Mouse (Mus musculus) ZHBTc4 (cell line): ENCODE data around the gene Gm45623.

Experiments used
- DNase-seq: peaks from one replicate; pipeline ENCODE4 v3.0.0-alpha.2; 2011; ENCODE audit warnings: low read depth, low spot score

Gm45623 gene

DNA sequence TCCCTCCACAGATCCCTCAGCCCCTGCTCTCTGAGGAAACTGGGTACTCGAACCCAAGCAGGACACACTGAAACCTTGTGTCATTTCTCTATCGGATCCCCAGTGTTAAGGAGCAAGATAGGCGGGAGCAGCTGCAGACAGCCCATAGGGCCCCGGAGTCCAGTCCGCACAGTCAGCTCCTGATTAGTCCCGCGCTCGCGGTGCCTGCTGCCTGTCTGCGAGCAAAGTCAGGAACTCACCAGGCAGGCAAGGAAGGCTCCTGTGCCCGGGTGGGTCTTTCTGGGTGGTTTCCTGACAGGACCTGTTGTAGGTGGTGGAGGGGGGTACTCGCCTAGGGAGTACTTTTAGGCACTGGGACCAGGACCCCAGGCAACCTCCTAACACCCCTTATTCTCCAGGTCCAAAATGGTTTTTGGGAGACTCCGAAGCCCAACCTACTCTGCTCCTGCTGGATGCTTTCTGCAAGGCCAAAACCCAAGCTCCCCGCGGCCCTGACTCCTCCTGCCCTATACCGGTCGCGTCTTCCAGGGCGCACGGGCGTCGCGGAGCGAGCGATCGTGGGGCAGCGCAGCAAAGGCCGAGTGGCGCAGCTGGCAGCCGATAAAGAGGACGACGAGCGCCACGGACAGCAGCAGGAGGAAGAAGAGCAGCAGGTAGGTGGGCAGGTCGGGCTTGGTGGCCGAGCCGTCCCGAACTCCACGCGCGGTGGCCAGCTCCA, 994 bp downstream of the Gm45623 start:
- DNase-seq = peak; percentile 55

GRCm38 (mm10) chr13:56751774-56752173, 1.9 kb downstream of the Gm45623 start:
- no peak for DNase-seq

DNA sequence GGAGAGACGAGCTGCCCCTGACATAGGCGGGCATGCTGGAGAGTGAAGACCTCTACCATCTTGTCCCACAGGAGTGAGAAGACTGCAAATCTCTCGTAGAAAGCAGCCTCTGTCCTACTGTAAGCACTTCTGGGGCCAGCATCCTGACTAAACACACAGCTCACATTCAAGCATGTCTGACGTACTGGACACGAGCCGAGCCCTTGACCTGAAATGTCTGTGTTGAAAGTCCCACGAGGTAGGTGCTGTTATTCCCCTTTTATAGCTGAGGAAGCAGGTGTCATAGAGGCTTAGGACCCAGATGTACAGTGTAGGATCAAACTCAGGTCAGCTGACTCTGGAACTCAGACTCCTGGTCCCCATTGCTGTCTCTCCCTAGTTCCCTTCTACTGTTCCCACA, 4.2 kb downstream of the Gm45623 start:
- no peak for DNase-seq

GRCm38 (mm10) chr13:56747554-56747953, 6.1 kb downstream of the Gm45623 start:
- no peak for DNase-seq

DNA sequence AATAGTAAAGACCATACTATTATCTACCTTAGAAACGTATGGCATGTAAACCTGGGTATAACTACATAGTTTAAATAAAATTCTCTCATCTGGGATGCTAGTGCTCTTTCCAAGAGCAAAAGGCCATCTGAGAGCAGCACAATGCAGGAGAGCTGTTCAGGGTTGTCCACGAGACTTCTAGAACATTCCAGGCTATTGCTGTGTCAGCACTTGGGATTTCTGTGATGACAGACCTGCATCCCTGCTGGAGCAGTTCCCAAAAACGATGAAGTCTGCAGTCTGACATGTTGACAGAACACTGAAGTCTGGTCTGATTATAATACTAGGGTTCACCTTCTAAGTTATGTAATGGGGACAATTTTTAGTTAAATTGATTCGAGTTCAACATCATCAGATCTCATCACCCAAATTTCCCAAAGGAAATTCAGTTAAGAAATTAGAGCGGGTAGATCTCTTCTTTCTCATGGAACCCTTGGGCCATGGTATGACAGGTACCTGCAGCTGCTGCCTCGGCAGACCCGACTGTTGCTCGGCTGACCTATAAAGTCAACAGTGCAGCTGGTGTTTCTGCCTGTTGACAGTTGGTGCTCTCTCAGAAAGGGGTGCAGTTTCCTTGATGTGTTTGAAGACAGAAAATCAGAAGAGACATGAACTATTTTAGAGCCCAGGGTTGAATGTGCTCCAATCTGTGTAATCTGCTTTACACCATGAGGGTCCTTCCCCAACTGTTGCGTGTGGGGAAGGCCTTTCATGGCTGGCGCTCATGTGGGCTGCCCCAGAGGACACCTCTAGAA, 6.7 kb downstream of the Gm45623 start:
- no peak for DNase-seq

GRCm38 (mm10) chr13:56742325-56742901, 11.2 kb downstream of the Gm45623 start:
- no peak for DNase-seq

GRCm38 (mm10) chr13:56741691-56742090, 11.9 kb downstream of the Gm45623 start:
- no peak for DNase-seq

- no peak for DNase-seq
These were observed 13.1 kb downstream of the Gm45623 start for GRCm38 (mm10) chr13:56740496-56740895.

DNA sequence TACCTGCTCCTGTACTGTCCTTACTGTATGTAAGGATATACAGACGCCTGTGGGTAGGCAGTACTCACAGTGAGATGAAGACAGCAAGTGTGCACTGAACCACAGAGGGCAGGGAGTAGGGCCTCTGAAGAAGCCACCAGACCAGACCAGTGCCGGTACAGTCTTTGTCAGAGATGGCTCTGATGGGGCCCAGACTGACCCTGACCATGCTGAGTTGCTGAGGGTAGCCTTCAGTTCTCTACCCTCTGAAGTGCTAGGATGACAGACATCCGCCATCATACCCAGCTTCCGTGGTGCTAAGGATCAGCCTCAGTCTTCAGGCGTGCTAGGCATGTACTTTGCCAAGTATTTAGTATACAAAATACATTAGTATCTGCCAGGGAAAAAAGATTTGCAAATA, 14.1 kb downstream of the Gm45623 start:
- DNase-seq = no peak

DNA sequence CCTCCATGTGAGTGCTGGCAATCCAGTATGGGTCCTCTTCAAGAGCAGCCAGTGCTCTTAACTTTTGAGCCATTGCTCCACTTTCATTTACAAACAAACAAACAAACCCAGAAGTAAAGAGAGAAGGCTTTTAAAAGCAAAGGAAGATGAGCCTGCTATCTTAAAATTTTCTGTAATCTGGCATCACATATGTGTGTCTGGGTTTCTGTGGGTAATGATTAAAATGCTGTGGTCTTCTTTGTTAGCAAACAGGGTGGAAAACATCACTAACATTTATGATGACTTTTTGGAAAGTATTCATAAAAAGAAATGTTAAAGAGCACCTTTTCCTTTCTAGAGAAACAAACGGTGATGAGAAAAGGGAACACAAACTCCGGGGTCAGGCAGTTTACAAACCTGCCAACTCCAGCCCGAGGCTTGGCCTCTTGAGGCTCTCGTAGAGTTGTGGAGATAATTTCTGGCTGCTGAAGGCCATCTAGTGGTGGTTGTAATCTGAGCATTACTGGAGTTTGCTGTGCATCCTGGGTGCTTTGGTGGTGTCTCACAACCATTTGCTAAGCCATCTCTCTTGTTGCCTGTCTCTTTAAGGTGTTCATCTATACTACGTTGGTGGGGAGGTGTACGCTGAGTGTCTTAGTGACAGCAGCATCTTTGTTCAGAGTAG, 18.3 kb downstream of the Gm45623 start:
- DNase-seq = peak; percentile 45

GRCm38 (mm10) chr13:56734617-56735016, 19.0 kb downstream of the Gm45623 start:
- DNase-seq = no peak

DNA sequence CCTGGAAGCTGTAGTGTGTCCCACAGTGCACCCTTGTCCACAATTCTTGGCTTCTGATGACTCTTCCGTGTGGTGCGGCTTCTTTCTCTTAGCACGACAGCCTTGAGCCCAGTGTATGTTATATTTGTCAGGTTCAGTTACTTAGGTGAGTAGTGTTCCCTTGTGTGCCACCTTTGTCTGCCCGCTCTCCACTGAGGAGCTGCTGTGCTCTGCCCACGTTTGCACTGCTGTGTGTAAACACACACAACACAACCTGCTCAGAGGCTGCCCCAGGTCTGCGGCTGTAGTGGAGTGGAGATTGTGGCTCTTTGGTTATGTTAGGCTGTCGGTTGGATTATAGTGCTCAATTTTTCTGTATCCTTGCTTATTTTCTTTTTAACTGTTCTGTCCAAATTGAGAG, 24.6 kb downstream of the Gm45623 start:
- DNase-seq = no peak

GRCm38 (mm10) chr13:56726551-56726950, 27.1 kb downstream of the Gm45623 start:
- no peak for DNase-seq

GRCm38 (mm10) chr13:56712221-56712620, 41.4 kb downstream of the Gm45623 start:
- DNase-seq = no peak

DNA sequence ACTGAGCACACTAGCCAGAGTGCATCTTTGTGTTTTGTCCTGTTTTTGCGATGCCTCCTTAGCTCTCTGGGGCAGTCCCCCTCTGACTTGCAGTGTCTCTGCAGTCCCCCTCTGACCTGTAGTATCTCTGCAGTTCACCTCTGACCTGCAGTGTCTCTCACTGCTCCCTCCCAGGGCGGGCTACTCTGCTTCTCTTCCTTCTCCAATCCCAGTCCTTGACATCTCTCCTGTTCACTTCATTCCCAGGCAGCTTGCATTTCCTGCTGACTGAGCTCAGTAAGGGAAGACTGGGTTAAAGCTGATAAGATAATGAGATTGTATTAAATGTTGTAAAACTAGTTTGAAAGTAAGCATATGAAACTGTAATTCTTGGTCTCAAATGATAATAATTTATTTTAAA, 43.0 kb downstream of the Gm45623 start:
- DNase-seq = no peak

- no peak for DNase-seq
These were observed 46.0 kb downstream of the Gm45623 start for GRCm38 (mm10) chr13:56707606-56708005.

DNA sequence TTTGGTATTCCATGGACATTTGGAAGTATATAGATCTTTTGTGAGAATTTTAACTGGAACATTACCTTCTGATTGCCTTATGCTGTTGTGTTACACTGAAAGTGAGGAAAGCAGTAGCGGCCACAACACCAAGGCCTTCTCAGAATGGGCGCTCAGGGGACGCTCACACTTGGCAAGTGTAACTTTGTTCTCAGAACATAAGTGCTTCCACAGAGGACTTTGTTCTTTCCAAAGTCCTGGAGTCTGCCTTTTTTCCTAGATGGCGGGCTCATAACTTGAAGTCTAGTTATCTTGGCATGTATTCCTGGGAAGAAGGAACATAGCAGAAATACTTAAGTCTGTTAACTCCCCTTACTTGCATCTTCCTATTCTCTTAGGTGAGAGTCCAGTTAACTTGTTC, 46.5 kb downstream of the Gm45623 start:
- no peak for DNase-seq

DNA sequence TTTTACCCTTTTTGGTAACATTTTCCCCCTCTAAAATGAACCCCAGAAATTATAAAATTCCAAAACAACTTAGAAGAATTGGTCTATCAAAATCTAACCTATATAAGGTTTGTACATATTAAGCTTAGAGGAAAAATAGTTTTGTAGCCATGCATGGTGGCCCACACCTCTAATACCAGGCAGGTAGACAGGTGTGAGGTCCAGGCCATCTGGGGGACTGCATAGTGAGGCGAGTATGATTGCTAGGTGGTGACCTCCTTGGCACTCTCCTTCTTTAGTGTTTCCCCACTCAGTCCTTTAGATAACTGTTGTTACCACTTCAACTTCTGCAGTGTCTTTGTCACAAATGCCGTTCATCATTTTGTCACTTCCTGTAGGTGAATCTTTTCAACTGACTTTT, 49.0 kb downstream of the Gm45623 start:
- DNase-seq = no peak

DNA sequence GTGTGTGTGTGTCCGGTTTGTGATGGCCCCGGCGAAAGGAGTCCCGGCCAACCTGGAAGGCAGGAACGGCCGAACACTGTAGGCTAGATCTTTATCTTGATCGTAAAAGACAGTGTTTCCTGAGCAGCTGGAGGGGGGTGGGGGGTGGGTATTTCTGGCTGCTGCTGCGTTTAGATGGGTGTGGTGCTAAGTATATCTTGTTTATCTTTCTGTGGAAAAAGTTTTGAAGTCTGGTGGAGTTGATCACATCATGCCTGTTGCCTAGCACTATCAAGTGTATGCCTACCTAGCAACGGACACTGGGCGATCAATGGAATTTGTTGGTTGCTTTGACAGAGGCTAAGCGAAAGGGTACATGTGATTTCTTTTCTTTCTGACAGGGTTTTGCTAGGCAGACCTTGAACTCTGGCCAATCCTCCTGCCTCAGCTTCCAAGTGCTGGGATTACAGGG, 49.7 kb downstream of the Gm45623 start:
- DNase-seq = no peak

GRCm38 (mm10) chr13:56703222-56703870, 50.3 kb downstream of the Gm45623 start:
- DNase-seq = peak; percentile 85

DNA sequence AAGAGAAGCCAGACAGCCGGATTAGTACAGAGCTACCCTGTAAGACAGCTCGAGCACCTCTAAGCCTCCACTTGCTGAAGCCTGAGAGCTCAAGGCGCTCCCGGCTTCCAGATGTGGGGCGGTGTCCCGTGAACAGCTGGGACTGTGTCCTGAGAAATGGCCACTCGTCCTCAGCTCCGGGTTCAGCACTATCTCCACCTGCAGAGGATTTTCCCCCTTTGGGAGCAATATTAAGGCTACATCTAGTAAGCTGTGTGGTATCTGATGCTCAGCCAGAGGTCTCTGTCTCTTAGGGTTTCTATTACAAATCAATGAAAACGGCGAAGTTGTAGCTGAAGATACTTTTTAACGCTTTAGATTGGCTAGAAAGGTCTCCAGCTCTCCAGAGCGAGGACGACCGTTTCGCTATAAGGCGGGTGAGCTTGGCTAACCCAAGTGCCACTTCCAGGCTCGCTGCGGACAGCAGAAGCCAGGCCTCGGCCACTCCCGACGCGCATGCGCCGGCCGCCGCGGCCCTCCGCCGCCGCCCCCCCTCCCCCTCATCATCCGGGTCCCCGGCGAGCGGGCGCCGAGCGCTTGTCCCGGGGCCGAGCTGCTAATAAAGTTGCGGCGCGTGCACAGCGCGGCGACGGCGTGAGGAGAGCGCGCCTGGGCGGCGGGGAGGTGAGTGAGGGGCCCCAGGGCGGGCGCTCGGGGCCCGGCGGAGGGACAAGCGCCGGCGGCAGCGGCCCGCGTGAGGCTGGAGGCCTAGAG, 51.0 kb downstream of the Gm45623 start, which contains the start of gene Smad5:
Smad5 (plus strand) TSS at position 542 of the 753 bp plus-strand sequence.
- DNase-seq = peak; percentile 96
